Mouse (Mus musculus): ENCODE data around the gene Syne4.

DNA sequence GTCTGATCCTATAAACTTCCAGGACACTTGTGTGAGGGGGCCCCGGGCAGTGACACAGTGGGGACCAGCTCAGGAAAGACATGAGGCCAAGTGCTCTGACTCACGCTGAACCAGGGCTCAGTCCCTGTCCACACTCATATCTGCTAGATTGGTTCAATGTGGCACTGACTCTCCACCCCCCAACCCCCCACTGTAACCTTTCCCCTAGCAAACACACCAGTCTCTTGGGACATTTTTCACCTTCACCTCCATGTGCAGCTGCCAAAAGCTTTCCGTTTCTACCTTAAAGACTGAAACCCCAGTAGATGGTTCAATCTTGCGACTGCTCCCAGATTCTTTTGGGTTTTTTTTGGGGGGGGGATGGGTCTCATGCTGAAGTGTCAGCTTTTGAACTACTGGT lies 39.5 kb downstream of the Syne4 start:
- TF ChIP-seq CTCF (IDR thresholded peaks at IDR 0.05; ENCODE audit: low read depth, low read length) (no peak), POLR2A (IDR thresholded peaks at IDR 0.05; ENCODE audit: borderline replicate concordance, low read depth, low read length) (no peak)
